Mouse (Mus musculus) gastrocnemius, postnatal 14 days (tissue): ENCODE data around the gene Tmsb15b1. TPM values are rescaled to one million over a fixed set of nuclear protein-coding genes. Genes with fewer than 3 reads are reported as not detected.

ENCODE experiments used
- total RNA-seq, 2 experiments: library from RNA; stranded (reverse); gene quantifications; 2 replicates each; pipeline ENCODE4 v1.2.3; 2021

The Tmsb15b1 gene
- total RNA-seq, 2 experiments from 2014 or later, result 1.8 to 4.9 TPM

Other genes starting within 250 kb of the Tmsb15b1 start
- 100 to 1,000 TPM; 149 to 161 TPM for gene Morf4l2, start 233.2 kb downstream of the Tmsb15b1 start, total RNA-seq
- not detected for gene Glra4, start 196.7 kb downstream of the Tmsb15b1 start, total RNA-seq
- gene Plp1, start 154.2 kb downstream of the Tmsb15b1 start, total RNA-seq, result 10 to 100 TPM in 1 of 2 experiments, 1 to 10 TPM in 1; 5.6 to 14.5 TPM
- gene Rab9b, start 108.1 kb downstream of the Tmsb15b1 start, total RNA-seq, result under 1 TPM; 0.13 to 0.16 TPM
- not detected for gene H2bfm, start 49.5 kb downstream of the Tmsb15b1 start, total RNA-seq
- 1 to 10 TPM; 7.3 to 9.3 TPM for gene Tmsb15b2, start 1.4 kb downstream of the Tmsb15b1 start, total RNA-seq
- under 1 TPM in 1 of 2 experiments, not detected in 1; 0.94 TPM for gene Tmsb15l, start within 50 bp of the Tmsb15b1 start, total RNA-seq
- under 1 TPM in 1 of 2 experiments, not detected in 1; 0.16 TPM for gene Zcchc18, start 16.3 kb upstream of the Tmsb15b1 start, total RNA-seq
- gene Slc25a53, start 61.4 kb upstream of the Tmsb15b1 start, total RNA-seq, result 1 to 10 TPM; 2.9 to 4.2 TPM
- 1 to 10 TPM; 3.6 to 3.7 TPM for gene Fam199x, start 72.7 kb upstream of the Tmsb15b1 start, total RNA-seq
- gene Esx1, start 145.2 kb upstream of the Tmsb15b1 start, total RNA-seq, result not detected